Mouse (Mus musculus): ENCODE results near the gene Colq. TPM values are rescaled to one million over a fixed set of nuclear protein-coding genes. Genes with fewer than 3 reads are reported as not detected.
"Not testable (repeated sequence)": the region's sequence is repeated elsewhere in the genome, so short reads cannot be mapped to it uniquely, and the experiment has no call there.

Gene Colq
- under 1 TPM; 0.18 to 0.37 (median 0.22) TPM for total RNA-seq (2022)

DNA sequence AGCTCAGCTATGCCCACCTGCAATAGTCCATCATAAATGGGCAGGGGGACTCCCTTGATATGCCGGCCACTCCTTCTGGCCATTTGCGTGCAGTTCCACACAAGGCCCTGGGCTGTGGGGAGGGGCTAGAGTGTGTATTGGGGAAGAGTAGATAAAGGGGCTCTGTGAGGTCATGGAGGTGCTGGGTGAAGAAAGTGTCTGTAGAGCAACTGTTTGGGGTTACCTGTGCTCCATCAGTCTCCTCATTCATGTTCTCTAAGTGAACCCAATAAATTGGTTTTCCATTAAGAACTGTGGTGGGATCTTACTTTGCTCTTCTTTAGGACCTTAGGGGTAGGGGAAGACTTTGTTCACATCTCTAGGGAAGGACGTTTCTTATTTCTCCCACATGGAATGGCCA is at the start of gene Colq:
Gene Colq (minus strand): TSS at position 101 of the 400 bp plus-strand sequence.
- DNase-seq (ENCODE audit: low spot score in 2 of 2), result no peak

DNA sequence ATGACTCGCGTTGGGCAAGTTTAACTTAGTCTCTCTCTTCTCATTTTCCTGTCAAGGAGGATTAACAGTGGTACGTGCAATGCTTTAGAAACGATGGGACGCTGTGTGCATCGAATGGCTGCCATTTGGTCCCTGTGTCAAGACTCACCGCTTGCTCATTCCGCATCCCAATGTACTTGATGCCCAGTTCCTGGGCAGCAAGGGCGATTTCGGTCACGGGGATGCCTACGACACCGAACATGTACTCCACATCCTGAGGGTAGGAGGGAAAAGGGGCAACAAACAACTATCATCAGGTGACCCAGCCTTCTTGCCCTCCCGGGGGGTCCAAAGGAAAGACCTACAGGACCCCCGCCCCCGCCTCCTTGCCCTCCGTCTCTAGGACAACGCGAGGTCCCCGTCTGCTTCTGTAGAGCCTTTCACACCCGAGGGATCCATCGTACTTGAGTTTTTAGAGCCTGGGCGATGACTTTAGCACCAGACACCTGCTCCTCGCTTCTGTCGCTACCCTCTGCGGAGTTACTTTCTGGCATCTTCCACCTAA is 49.3 kb upstream of the Colq start, which contains the start of gene Gm49387:
Gene Gm49387 (minus strand): TSS at position 533 of the 544 bp plus-strand sequence.
- DNase-seq (ENCODE audit: low spot score in 2 of 2), result no peak

DNA sequence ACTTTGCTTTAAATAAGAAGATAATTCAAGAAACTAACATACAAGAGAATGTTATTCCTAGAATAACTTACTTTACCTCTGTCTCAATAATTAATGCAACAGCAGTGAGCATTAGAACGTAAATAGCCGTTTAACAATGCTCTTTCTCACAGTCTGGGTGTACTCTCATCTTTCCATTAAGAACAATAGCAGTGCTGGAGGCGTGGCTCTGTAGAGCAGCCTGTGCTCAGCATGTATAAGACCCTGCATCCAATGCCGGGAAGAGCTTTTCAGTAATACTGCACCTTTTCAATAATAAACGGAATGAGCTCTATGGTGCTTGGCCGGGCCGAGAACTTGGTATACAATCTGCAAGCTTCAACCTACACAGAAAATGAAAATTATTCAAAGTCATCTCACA is 39.5 kb upstream of the Colq start:
- no peak for DNase-seq (ENCODE audit: low spot score in 2 of 2)

DNA sequence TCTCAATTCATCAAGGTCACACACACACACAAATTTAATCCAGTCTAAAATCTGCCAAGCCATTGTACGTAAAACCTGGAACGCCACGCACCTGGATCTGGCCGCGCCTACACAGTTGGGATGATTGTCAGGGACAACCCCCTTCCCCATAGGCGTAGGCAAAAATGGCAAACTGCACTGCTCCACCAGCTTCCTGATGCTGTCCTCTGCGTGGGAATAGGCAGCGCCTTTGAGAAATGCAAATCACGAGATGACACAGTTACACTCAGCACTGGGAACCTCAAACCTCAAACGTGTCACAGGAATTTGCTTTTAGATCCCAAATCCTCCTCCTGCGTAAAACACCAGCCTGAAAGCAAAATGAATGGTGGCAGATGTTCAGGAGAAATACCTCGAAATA is 31.6 kb upstream of the Colq start:
- no peak for DNase-seq (ENCODE audit: low spot score in 2 of 2)

DNA sequence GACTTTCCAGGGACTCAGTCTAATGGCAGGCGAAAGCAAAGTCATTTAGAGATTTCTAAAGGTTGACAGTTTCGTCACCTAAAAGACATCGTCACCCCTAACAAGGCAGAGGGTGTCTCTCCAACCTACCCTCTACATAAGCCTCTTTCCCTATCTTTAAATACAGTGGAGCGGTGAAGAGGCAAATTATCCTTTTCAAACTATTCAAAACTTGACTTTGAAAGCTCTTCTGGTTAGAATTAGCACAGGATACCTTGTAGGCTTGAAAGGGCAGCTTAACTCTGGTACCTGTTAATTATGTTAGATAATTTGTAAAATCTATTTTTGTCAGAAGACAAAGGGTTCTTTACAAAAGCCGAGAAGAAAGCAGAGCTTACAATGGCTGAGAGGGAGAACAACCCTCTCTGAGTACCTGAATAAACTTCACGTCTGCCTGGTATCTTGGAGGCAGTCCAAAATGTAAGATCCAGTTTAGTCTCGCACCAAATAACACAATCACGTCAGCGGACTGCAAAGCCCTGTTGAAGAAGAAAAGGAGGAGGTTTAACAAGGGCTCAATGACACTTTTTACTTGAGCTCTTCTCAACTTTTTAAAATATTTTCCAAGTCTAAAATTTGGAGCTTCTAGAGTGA is 29.6 kb upstream of the Colq start:
- no peak for DNase-seq (ENCODE audit: low spot score in 2 of 2)

DNA sequence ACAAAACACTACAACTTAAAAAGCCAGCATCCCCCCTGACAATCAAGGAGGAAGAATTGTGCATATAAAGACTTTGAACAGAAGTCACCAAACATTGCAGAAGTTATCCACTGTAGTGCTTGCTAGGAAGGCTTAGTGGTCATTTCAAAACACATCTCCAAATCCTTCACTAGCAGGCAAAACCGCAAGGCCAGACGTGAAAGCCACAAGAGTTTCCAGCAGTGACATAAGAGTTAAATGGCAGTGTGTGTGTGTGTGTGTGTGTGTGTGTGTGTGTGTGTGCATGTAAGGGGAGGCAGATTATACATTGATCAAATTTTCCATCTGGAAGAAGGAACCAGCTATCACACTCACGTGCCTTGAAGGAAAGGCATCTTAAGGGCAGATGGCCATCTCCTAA is 26.9 kb upstream of the Colq start:
- no peak for DNase-seq (ENCODE audit: low spot score in 2 of 2)

DNA sequence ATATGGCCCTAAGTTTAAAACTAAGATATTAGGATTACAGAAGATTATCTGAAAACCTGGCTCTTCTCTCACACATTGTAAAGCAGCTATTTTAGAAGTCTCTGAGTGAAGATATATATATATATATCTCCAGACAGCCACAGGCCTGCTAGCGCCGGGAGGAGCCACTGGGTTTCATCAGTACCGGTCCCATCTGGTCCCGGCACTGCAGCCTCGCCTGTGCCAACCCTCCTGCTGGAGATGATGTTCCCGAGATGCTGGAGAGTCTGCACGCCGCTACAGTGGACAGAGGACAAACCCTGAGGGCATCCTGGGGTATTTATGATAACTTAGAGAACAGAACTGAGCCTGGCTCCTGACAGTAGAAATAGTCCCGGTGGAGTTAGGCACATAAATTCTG is 26.1 kb upstream of the Colq start:
- DNase-seq (ENCODE audit: low spot score in 2 of 2), result peak in 1 of 2 experiments; percentile 12

DNA sequence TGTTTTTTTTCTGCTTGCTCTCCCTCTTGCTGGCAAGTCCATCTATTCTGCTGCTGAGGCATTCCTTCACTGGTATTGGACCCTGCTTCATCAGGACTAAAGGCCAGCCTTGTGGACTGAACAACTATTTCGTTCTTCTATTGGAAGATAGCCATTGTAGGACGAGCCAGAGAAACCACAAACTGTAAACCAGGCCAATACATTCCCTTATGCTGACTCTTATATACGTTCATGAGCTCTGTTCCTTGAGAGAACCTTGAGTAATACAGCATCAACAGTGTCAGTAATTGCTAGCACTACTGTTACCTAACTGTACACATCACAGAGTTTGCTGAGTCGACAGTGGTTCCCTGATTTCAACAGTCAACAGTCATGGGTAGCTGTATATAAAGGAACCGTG is 22.5 kb upstream of the Colq start:
- DNase-seq (ENCODE audit: low spot score in 2 of 2), result no peak

DNA sequence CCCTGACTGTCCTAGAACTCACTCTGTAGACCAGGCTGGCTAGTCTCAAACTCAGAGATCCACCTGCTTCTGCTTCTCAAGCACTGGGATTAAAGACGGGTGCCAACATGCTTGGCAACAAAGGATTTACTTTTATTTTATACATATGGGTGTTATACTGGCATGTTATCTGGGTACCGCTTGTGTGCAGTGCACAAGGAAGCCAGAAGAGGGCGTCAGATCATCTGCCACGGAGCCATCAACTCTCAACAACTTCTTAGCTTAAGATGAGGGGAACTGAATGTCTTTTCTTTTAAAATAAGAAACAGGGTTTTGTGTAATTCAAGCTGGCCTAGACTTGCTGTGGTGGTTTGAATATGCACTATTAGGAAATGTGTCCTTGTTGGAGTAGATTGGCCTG is 20.8 kb upstream of the Colq start:
- DNase-seq (ENCODE audit: low spot score in 2 of 2), result no peak

DNA sequence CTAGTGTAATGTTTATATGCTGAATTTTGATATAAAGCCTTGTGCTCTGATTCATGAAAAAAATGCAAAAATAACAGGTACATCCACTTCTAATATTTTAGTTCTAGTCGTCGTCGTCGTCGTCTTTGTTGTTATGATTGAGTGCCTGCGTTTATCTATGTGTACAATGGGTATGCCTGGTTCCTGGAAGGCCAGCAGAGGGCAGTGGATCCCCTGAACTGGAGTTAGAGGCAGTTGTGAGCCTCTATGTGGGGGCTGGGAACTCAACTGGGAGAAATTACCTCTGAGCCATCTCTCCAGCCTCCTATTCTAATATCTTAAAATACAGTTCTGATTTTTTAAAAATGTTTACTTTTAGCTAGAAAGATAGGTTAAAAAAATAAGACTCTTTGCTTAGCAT is 14.4 kb upstream of the Colq start:
- DNase-seq (ENCODE audit: low spot score in 2 of 2), result no peak

DNA sequence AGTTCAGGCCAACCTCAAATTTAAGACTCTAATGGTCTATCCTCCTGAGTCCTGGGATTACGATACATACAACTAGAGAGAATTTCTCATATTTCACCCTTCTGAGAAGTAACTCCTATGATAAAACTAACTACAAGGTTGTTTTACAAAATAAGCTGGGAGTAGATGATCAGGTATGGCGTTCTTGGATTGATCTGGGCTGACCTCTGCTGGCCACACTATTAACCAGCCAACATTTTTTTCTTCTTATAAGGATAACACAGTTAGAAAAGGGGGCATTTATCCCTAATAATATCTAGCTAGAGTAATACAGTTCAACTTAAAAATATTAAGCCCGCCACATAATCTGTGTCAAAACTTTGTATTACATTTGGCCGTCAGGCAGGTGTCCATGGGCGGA is 13.8 kb upstream of the Colq start:
- DNase-seq (ENCODE audit: low spot score in 2 of 2), result no peak

DNA sequence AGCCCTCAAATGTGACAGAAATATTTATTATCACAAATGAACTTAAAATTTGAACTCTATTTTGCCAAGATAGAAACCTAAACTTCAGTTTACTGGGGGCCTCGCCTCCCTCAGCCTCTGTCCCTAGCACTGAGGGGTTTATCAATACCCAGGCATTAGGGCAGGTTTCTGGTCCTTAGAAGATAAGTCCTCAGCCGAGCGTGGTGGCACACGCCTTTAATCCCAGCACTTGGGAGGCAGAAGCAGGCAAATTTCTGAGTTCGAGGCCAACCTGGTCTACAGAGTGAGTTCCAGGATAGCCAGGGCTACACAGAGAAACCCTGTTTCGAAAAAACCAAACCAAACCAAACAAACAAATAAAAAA is 11.5 kb upstream of the Colq start:
- not testable (repeated sequence) for DNase-seq (ENCODE audit: low spot score in 2 of 2)

DNA sequence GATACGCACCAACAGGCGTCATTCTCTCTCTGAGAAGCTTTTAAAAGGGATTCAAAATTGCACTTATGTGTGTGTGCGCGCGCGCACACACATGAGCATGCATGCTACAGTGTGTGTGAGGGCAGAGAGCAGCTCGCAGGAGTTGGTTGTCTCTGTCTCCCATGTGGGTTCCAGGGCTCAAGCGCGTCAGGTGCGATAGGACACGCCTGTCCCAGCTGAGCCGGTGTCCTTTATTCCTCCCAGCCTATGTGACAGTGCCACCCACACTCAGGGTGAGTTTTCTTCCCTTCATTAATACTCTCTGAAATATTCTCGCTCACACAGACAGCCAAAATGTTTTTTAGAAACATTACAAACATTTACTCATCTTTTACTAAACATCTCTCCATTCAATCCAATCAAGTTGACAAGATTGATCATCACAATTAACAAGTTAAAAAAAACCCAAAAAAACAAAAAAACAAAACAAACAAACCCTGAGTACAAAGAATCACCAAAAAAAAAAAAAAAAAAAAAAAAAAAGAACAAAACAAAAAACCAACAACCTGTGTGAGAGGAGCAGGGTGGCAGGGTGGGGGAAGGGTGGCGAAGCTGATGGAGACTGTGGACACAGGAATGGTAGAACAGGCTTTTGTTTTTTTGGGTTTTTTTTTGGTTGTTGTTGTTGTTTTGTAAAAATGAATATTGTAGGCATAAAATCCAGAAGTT is 10.9 kb upstream of the Colq start:
- DNase-seq (ENCODE audit: low spot score in 2 of 2), result no peak

DNA sequence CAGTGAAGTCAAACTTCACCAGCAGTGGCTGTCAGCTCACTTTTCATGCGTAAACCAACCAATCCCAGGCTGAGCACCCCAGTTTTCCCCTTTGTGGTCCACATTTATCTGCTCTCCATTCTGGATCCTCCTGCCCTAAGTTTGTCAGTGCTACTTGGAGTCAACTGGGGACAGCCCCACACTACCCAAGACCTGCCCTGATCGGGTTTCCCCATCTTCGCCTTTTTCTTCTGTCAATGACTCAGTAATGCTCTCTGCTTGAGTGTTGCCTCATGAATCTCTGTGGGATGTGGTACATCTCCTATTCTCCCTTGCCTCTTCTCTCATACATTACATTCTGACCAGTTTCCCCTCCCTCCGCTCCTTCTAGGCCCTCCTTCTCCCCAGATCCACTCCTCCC is 6.3 kb upstream of the Colq start:
- no peak for DNase-seq (ENCODE audit: low spot score in 2 of 2)

DNA sequence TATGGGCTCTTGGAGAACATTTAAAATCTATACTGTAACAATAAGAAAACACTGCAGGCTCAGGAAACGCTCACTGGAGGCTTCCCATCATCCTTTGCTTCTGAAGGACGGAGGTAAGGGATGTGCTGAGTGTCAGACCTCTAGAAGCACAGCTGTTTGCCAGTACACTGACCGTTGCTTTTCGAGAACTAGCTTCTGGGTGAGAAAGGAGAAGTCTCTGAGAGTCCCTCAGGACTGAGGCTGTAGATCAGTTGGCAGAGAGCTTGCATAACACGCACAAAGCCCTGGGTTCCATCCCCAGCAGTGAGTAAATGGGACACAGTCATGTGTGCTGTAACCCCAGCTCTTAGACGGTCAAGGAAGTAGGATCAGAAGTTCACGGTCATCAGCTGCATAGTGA is 5.3 kb upstream of the Colq start:
- no peak for DNase-seq (ENCODE audit: low spot score in 2 of 2)

DNA sequence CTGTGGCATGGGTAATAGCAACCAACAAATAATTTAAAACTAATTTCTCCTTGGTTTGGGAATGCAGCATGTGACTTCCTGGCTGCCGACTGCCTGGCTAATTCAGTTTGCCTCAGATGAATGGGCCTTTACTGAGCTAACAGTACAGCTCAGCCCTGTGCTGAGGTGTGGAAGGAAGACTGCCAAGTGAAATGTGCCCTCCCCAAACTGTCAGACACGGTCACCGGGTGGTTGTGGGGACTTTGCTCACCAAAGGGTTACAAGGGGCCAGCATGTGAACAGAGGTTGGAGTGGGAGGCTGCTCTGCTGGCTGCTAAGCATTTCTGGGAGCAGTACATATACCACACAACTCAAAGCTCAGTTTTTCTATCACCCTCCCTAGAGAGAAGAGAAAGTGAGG is 3.5 kb upstream of the Colq start:
- DNase-seq (ENCODE audit: low spot score in 2 of 2), result no peak

DNA sequence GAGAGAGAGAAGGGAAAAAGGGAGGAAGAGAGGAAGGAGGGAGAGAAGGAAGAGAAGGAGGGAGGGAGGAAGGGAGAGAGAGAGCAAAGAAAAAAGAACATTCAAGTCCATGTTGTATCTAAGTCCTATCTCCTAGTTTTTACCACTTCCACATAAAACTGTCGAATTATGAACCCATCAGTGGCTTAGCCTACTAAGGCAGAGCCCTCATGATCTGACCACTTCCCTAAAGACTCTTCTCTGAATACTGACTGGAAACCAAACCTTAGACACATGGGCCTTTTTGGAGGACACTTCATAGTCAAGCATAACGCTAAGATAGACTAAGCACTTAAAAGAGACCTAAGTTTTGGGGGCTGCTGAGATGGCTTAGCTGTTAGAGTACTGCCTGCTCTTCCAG is 1.9 kb upstream of the Colq start:
- no peak for DNase-seq (ENCODE audit: low spot score in 2 of 2)

DNA sequence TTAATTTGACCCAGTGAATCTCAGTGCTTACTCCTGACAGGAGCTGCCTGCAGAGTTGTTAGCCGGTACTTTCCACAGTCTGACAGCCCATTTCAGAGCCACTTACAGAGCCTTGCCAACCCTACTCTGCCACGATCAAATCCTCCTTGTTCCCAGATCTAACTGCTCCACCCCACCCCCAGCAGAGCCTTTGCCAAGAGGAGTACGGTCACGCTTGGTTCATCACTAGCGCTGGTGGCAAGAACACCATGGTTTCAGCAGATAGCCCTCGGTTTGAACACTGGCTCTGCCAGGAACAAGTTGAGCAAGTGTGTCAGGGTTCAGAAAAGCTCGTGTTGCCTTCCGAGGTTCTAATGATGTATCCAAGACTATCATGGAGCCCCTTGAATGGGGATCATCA is 4.7 kb downstream of the Colq start:
- DNase-seq (ENCODE audit: low spot score in 2 of 2), result no peak

DNA sequence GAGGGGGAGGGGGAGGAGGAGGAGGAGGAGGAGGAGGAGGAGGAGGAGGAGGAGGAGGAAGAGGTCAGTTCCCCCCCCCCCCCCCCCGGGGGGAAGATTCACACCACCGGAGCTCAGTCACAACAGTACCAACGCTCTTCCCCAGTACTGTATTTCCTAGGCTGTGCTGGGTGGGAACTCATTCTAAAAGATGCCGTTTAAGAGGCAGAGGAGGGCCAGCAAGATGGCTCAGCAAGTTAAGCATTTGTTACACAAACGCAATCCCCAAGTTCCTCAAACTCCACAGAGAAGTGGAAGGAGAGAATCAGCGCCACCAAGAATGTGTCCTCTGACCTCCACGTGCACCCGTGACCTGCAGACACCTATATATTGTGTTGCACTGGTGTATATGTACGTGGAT is 8.1 kb downstream of the Colq start:
- DNase-seq (ENCODE audit: low spot score in 2 of 2), result no peak

DNA sequence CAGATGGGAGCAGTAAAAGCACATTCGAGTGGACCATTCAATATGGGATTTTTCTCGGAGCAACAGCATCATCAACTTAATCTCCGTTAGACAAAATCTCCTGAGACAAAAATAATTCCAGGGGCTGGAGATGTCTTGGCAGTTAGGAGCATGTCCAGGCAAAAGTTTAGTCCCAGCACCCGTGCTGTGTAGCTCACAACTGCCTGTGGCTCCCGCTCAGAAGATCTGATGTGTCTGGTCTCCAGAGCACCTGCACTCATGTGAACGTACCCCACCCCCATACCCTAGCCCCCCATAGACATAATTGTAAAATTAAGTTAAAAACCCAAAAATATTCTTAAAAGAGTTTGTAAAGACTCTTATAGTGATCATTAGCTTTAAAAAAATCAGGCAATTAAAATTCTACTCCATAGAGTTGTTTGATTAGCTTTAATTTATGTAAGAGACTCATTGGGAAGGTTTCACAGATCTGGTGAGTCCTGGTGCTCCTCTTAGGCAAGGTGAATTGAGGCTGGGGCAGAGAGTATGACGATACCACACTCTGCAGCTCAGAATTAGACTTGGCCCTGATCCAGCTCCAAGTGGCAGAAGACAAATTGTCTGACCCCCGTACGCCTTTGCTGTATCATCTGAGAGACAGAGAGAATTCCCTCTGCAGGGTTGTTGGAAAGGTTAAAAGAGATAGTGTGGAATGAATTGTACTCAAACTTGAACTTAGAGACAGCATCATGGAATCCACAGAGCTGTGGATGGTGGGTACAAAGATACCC is 13.0 kb downstream of the Colq start:
- DNase-seq (ENCODE audit: low spot score in 2 of 2), result no peak

DNA sequence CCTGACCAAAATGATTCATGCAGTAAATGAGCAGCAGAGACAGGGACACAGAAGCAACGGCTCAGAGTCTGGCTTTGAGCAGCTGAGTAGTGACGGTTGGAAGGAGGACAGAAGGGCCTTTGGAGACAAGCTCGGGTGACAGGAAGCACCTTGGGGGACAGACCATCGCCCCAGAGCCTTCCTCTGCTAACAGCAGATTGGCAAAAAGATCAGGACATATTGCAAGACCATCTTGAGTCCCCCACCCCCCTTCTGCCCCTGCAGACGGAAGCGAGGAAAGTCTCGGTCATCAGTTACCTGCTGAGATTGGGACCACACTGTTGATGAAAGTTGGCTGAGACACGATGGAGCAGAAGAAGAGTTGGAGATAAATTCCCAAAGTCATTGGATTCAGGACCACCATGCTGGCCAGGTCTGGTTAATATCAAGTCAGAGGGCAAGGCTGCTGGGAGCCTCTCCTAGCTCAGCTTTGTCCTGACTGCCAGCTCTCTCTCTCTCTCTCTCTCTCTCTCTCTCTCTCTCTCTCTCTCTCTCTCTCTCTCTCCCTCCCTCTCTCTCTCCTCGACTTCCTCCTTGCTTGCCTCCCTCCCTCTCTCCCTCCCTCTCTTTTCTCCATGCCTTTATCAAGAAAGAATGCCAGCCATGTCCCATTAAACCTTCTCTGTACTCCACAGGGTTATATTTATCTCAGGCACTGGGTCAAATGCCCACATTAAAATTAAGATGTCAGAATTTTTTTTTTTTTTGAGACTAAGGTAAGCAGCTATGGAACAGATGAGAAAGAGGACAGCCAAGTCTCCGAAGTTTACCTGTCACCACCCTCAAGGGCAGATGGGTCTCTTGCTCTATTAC is 14.1 kb downstream of the Colq start:
- DNase-seq (ENCODE audit: low spot score in 2 of 2), result no peak

All from layer of hippocampus, adult 8-10 months (tissue).